Mouse (Mus musculus) layer of hippocampus, postnatal 14 days (tissue): Measurements from ENCODE around the gene Tfap2a. TPM values are rescaled to one million over a fixed set of nuclear protein-coding genes. Genes with fewer than 3 reads are reported as not detected.

Source experiments
- DNase-seq, 2 experiments: peaks; one replicate each; pipeline ENCODE4 v3.0.0; 2021 to 2022; ENCODE audit warnings: low spot score in 2 of 2, mixed read lengths in 1 of 2
- total RNA-seq, 2 experiments: library from RNA; stranded (reverse); gene quantifications; 2 replicates each; pipeline ENCODE4 v1.2.3; 2021

Gene Tfap2a
- total RNA-seq, 2 experiments from 2014 or later, result 0.41 to 0.52 TPM

- DNase-seq, result no peak
These were observed 24.5 kb downstream of the Tfap2a start for GRCm38 (mm10) chr13:40713681-40714080.

DNA sequence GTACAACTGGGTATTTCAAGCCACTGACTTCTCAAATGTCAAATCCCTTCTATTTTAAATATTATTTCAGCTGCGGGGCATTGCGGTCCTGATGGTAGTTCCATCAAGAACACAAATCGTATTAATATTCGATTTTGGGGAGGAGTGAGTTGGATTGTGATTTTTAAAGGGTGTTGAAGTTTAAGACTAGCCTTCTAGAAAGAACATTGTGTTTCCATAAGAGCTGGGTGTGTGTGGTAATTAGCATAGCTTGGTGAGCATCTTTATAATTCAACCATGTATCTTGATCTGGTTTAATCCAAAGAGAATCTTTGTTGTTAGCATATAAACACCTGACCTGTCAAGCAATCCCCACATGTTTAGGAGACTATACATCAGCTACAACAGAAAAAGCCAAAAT is 24.9 kb downstream of the Tfap2a start:
- no peak for DNase-seq

DNA sequence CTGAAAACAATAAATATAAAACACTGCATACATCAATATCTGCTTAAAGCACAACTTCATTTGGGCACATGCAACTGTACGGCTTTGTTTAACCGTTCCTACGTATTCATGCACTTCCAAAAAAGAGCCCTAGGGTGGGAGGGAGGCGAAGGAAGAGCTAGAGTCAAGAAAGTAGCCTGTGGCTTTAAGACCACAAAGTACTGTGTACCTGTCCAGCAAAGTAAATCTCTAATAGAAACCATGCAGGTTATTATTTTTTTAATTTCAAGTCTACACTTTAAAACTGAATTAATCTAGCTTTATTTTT is 25.7 kb downstream of the Tfap2a start:
- DNase-seq, result no peak

- DNase-seq, result no peak
These were observed 26.3 kb downstream of the Tfap2a start for GRCm38 (mm10) chr13:40711661-40712525.

GRCm38 (mm10) chr13:40710062-40710342 is 28.2 kb downstream of the Tfap2a start:
- DNase-seq, result no peak

DNA sequence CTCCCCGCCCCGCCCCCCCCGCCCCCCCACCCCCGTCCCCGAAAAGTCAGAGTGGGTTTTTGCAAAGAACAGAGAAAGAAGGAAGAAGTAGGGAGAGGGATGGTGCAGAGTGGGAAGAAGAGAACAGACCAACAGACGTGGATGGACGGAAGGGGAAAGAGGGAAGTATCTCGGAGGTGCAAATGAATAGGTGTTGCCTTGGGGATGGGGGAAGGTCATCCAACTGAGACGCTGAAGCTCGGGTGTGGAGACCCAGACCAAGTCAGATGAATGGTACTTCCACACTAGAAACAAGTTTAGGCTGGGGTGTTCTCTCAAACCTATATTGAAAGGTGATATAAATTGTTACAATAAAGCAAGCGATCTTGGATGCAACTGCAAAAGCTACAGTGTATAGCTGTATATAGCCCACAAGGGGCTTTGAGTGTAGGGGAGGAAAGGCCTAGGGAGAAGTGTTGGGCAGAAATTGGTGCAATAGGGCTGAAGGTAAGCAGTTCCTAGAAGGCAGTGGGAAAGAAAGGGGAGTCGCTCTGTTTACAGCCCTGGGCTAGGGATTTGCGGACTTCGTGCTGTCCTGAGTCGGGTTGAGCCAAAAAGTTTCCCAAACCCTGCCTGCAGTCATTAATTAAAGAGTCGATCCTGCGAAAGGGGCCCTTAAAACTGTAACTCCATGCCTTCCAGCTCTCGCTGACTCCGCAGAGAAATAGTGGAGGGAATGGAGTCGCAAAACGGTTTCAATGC is 28.7 kb downstream of the Tfap2a start:
- no peak for DNase-seq

DNA sequence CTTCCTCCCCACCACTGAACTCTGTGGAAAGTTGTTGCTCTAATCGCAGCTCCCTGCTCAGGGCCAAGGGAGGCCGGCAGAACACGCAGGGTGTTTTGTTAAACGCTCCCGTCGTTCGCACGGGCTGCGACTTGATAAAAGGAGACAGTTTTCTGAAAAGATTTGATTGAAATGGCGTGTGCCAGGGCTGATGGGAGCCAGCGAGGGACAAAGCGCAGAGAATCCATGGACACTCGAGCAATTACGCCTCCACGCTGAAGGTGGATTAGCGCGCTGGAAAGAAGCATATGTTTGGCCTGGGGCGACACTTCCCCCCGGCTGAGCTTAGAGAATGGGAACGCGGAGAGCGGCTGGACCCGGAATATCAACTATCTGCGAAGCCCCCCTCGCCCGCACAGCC is 29.3 kb downstream of the Tfap2a start:
- no peak for DNase-seq

DNA sequence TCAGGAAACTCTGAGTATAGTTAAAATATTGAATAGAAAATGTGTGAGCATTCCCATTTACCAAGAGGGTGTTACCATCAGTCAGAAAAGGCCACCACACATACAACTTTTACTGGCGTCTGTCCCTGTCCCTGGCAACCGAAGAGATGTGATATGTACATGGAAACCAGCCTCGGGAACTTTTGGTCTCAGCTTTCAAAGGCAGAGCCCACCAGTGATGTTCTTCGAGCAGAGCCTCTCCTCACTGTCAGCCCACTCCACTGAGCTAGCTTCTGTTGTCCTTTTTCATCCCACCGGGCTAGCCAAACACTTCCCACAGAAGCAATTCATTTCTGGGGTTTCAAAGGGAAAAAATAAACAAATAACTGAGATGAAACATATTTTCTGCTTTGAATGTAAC is 29.9 kb downstream of the Tfap2a start:
- DNase-seq, result no peak

DNA sequence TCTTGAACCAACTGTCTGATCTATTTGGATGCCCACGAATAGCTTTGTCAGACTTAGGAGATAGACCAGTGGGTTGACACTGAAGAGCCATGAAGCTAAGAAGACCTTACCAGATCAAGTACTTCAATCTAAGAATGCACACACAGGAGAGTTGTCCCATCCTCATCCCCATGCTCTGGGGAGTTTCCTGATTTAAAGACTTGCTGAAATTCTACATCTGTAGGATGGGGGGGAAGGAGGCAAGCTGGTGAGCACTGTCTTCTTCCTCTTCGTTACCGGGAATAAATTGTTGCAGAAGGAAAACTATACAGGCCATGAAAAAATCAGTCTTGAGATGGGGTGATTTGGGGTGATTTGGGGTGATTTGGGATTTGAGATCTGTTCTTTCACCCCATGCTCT is 30.5 kb downstream of the Tfap2a start:
- DNase-seq, result no peak

DNA sequence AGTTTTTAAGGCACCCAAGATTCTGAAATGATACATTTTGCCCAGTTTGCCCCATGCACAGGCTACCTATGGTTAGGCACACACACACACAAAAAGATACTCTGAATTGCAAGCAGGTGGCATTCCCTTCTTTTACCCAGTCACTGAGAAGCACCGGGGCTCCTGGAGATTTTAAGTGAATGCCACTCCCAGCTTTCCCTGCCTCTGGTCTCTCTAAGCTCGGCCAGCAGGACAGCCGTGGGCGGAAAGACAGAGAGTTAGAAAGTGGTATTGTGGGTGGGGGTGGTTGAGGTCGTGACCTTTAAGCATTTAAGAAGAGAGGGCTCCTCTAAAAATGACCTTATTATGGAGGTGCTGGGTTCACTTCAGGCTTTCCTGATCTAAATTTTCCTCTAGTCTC is 31.6 kb downstream of the Tfap2a start:
- DNase-seq, result no peak

GRCm38 (mm10) chr13:40705821-40706425 is 32.3 kb downstream of the Tfap2a start:
- no peak for DNase-seq

DNA sequence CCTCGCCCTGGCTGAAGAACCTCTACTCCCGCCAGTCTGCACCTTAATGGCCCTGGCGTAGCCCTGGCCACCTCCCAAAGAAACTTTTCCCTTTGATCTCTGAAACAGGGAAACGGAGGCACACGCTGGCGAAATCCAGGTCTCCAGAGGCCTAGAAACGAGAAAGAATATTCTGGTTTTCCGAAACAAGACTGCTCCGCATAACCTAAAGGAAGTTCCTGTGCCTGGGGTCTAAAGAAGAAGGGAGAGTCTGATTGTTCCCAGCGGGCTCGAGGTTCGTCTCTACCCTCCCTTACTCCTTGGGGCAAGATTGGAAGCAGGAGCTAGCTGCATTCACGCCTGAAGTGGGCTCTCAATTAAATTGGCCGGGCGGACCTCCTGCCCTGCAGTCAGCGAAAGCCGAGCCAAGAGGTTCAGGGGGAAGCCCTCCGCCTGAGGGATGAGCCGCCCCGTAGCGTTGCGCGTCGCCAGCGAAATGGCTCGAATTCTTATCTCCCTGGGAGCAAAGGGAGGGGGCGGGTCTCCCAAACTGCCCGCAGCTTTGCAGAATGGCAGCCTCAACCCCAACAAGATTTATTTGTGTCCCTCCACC is 33.2 kb downstream of the Tfap2a start:
- no peak for DNase-seq

DNA sequence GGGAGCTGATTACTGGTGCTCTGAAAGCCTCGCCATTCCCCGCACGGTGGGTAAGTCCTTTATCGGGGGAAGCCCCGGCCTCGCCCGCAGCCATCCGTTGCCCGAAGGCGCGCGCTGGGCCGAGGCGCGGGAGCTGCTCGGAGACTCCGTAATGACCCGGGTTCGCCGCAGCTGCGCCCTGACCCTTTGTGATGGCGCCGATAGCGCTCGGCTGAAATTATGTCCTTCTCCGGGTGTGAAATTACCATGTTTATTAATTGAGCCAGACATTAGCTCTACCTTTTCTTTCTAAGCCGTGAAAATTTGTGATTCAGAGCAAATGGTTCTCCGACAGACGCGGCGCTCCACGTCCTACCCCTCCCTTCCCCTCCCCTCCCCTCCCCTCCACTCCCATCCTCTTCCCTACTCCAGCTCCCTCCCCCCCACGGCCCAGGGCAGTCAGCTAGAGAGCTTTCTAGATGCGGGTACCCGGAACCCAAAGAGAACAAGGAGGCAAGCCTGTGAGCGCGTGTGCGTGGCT is 34.1 kb downstream of the Tfap2a start:
- no peak for DNase-seq

GRCm38 (mm10) chr13:40703123-40703797 is 34.9 kb downstream of the Tfap2a start:
- DNase-seq, result no peak

- no peak for DNase-seq
These were observed 35.6 kb downstream of the Tfap2a start for GRCm38 (mm10) chr13:40702361-40703122.

GRCm38 (mm10) chr13:40701691-40702090 is 36.5 kb downstream of the Tfap2a start:
- no peak for DNase-seq

DNA sequence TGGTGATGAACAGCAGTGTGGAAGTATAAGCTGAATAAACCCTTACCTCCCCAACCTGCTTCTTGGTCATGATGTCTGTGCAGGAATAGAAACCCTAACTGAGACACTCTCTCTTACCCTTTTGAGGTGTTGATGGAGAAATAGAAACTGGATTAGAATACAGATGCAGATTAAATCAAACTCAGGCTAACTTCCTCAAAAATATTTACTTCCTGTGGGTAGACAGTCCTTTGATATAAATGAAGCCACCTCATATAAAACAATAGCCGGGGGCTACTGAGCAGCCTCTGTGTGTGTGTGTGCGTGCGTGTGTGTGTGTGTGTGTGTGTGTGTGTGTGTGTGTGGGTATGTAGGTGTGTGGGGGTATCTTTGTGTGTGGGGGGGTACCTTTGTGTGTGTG is 52.4 kb downstream of the Tfap2a start:
- no peak for DNase-seq

DNA sequence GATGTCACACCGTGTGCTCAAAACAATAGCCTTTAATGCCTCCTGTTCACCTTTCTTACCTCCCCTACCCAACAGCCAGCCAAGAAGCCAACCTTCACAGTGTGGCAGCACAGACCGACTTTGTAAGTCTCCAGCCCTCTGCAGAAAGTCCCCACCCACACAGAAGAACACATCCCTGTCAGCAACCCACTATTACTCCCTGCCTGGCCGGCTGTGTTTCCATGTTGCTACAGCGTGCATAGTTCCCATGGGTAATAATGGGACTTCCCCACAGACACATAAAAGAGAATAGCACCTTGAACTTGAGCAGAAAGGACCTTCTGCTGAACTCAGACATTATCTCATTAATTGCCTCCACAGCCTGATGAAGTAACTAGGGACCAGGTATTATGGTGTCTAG is 61.4 kb downstream of the Tfap2a start:
- no peak for DNase-seq
